Mouse (Mus musculus) frontal cortex, postnatal 25 days (tissue): ENCODE measurements at regions not wholly inside any gene's neighbourhood (a gene's known extent, or its start where the extent isn't known, plus 50 kb on each side); places are given as distances from the start of the nearest gene placed in this dataset.
A peak's percentile ranks its signal among the peaks of the same experiment; 100 is the strongest.

Source experiments
- DNase-seq, 2 experiments: peaks; one replicate each; pipeline ENCODE4 v3.0.0; 2022; ENCODE audit warnings: low spot score in 2 of 2

DNA sequence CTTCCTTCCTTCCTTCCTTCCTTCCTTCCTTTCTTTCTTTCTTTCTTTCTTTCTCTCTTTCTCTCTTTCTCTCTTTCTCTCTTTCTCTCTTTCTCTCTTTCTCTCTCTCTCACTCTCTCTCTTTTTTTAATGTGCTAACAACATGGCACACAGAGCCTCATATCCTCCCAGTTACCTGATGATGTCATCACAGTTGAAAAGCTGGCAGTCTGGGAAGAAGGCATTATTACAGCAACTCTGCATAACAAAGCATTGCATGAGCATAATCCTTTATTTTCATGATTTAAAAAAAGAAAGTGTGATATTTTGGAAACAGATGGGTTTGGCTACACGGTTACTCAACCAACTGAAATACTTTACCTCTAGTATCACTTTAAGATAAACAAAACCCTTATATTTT, 525.9 kb downstream of the Prkd1 start:
- DNase-seq, result no peak

DNA sequence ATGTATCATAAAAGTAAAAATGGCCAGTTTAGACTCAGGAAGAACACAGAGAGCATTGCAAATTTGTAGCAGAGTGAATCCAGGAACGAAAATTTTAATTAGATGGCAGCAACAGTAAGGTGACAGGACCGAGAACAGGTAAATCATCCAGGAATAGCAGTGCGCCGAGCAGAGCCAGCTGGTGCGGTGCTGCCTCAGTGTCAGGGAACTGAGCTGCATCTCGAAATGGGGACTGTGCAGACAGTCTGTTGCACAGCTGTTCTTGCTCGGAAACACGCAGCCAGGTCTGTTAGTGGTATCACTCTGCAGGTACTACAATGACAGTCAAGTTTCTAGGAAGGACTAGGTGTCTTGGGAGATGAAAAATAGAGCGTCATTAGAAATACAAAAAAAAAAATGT, 490.8 kb downstream of the Prkd1 start:
- DNase-seq, result no peak

DNA sequence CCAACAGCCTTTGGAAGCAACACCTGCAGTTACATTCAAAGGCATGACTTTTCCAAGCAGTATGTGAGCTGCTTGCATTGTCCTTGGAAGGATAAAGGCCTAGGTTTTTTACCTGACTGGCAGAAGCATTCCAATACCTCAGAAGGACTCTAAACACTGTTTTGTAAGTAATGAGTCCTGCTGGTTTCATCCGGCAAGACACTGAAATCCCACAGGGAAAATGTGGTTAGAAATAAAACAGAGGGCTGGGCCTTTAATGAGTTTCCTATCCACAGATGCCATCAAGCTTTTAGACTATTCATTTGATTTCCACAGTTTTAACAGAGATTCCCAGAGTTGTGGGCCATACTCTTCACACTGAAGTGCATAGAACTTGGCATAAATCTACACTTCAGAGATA, 461.6 kb downstream of the Prkd1 start:
- DNase-seq, result no peak

DNA sequence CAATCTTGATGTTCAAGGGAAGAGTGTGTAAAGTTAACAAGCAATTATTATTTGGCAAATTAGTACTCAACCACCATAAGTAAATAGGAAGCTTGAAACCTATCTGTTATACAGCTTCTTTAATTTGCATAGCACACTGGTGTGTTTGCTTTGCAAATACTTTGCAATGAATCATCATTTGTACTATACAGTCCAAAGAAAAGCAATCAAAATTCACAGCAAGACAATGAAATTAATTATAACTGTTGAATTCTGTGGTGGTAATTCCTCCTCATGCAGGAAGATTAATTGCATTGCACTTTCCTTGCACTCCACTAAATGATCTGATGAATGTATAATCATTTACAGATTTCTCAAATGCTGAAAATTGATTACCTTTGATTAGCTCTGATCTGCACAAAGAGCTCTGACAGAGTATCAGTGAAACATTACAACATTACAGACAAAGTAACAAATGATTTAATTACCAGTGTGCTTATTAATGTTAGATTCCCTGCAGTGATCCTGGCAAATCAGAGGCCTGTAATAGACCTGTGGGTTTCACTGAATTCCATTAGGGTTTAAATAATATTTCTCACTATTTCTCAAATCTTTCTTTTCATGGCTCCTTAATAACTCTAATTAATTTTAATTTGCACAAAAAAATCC, 457.9 kb downstream of the Prkd1 start:
- DNase-seq, result no peak

DNA sequence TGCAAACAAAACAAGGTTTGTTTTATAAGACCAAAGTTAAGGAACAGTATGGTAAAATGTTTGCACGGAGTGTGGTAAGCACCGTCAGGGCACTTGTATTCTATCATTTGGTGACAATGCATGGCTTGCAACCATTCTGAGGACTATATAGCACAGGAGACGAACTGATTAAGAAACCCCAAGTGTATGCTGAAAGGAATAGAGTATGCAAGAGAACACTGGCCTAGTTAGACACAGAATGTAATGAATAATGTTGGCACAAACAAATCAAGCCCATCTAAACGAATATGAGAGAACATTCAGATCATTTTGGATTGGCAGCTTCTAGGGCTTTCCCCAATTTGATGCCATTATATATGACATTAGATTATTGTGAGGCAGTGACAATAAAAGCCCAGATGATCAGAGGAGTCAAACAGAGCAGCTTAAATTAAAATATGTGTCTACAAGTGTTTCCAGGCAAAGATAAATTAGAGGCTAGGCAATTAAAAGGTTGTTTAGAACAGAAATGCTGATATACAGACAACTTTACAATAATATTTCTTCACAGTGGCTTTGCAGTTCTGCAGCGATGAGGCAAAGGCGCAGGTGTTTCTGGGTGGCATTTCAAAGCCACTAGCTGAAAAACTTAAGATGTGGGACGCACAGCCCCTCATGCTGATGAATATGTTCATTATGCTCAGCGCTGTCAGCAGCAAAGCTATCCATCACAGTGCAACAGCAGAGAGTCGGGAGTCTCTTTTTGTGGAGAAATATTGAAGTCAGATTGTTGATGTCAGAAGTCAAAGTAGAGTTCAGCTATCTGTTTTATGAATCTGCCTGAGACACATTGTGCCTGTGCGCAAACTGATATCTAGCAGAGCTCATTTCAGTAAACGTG, 456.9 kb downstream of the Prkd1 start:
- no peak for DNase-seq

DNA sequence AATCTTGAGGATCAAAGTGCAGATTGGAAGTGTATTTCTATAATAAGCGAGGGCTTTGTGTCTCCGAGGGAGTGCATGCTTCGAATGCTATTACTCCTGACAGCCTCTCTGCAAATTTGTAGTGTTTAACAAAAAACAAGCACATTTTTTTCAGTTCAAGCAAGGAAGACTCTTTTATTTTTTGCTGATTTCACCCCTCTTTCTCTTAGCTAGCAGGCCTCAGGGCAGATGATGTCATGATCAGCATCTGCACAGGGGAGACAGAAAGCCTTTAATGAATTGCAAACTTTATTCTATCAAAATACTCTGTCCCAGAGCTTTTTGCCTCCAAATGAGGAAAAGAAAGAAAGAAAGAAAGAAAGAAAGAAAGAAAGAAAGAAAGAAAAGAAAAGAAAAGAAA, 455.4 kb downstream of the Prkd1 start:
- no peak for DNase-seq

DNA sequence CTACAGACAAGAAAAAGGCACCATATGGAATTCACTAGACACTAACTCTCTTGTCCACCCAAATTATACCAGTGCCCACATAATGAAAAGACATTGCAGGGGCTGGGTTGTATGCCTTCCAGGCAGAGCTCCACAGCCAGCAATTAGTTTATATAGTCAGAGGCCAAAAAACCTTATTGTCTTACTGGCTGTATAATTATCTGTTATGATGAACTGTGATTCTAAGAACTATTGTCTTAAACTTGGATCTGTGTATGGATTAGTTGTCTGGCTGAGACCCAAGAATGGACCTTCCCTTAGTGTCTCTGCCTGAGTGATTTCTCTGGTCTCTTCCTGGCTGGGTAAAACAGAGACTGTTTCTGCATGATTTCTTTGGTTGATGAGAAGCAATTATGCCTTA, 454.2 kb downstream of the Prkd1 start:
- no peak for DNase-seq

DNA sequence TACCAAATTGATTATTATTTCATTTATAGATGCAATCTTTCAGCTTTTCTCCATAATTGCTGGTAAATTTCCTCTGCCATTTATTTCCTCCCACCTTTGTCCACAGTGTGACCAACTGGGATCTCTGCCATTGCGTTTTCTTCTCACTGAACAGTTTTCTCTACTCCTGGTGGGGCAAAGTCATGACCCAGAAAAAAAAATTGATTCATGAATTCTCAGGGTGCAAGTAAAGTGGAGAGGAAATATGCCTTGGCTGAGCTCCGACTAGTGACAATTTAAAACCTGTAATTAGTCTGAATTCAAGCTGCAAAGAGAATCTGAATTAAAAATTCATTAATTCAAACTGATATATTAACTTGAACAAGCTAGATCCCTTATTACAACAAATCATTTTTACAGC, 452.6 kb downstream of the Prkd1 start:
- DNase-seq, result no peak

DNA sequence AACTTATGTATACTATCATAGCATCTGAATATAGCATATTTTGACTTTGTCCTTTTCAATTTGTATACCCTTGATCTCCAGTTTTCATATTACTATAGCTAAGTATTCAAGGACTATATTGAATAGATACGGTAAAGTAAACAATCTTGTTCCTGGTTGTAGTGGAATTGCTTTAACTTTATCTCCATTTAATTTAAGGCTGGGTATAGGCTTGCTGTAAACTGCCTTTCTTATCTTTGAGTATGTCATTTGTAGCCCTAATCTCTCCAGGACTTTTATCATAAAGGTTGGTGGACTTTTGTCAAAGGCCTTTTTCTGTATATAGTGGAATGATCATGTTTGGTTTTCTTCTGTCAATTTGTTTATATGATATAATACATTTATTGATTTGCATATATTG, 407.8 kb downstream of the Prkd1 start:
- DNase-seq, result no peak

DNA sequence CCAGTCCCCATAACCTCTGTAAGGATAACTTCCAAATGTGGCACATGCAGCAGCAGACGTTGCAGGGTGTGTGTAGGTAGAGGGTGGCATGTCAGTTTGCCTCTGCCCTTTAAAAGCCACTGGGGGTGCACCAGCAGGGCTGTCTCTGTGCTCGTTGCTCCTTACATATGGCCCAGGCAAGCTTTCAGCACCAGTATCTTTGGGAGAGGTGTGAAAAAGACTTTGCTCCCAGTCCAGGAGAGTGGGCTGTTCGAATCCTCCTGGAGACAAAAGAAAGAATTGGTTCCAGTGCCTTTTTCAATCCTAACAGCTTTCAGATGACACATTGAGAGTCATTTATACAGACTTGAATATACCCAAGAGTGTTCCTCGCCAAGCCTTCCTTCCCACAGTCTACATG, 390.0 kb downstream of the Prkd1 start:
- peak in 1 of 2 experiments; percentile 16 for DNase-seq

DNA sequence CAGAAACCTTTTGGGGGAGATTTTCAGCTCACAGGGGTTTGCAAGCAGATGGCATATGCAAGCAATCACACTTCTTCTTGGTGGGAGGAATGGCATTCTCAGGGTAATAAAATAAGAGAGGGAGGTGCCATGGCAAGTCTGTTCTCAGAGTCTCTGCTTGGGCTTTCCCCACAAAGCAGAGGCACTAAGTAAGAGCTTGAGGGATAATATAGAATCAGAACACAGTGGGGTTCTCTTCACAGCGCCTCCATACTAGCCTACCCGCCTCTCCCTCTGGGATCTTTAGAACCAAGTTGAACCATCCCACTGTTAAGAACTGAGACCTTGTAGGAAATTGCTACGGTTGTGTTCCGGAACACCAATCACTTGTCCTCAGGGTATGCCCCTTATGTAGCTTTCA, 387.8 kb downstream of the Prkd1 start:
- no peak for DNase-seq

DNA sequence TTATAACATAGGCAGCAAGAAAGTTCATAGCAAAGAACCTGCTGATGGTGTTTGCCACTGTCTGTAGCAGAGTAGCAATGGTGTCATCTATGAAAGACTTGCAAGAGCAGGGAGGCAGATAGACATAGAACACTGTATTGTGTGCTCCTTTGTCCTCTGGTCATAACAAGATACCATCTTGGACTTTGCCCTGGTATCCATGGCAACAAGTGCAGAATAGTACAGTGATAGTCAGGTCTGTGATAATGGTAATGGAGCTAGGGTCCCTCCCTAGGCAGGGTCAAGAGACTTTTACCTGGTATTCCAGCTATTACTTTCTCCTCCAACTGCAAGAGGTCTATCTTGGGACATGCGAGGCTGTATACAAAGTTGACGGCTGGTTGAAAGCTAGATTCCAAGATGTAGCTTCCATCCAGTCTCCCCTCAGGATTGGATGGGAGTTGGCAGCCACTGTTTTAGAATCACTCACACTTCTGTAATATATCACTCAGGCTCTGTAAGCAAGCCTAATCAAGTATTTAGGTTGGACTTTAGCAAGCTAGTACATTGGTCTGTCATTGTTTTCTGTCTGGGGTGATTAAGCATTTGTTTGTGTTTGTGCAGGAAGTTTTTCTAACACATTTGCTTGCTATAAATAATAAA, 375.5 kb downstream of the Prkd1 start:
- no peak for DNase-seq

DNA sequence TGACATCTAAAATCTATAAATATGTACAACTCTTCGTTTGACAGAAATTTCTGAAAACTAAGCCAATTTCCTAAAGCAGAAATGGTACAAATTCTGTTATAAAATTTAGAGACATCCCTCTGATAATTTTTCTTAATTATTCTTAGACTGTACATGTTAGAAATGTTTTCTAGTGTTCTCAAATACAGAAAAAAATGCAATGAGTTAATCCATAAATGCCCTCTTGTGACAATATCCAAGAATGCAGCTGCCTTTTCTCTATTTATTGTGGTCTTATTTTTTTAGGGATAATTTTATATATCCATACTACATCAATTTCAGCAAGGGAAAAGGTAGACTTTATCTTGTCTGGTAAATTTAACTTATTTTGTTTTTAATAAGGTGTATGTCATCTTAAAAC, 367.3 kb downstream of the Prkd1 start:
- no peak for DNase-seq
